Mouse (Mus musculus): Measurements from ENCODE around the gene Pfkm.

Gene Pfkm

DNA sequence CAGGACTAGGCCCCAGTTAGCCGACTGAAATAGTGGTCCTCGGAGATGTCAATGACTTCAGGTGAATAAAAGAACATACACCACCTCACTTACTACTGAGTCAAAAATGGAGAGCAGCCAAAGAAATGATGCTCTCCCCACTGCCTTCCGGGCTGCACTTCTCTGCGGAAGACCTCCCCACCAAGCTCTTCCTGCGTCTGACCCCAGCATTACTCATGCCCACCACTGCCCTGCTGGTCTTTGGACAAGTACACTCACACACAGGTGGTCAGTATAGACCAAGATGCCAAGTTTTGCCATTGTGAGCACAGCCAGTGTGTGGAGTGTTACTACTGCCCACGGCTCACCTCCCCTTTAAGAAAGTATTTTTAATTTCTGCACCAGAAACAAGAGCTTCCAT is 10.0 kb downstream of the Pfkm start:
- no peak for DNase-seq

DNA sequence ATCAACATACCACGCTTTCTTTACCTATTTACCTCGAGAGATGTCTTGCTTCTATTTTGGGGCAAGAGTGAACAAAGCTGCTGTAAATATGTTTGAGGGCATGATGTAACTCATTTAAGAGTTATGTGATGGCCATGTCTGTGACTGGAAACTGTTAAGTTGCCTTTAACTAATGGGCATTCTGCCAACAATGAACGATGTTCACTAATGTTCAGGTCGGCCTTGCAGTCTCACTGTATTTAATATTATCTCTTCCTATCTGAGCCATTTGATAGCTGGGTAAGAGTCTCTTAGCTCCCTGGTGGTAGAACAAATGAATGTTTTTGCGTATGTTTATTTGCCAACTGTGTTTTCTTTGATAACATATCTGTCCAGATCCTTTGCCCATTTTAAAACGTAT is 14.1 kb downstream of the Pfkm start:
- no peak for DNase-seq

DNA sequence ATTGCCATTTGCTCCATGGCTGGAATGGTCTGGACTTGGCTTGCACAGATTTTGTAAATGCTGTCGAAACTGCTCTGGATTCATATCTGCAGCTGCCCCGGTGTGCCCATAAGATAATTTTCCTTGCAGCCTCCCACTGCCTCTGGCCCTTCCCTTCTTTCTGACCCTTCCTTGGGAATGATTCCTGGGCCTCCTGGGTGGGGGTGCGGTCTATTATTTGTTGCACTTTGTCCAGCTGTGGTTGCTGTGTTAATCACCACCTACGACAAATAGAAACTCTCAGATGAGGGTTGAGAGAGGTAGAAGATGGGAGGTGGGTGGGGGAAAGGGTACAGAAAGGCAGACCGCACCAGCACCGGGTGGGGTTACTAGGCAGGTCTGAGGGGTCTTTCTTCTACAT is 14.8 kb downstream of the Pfkm start:
- no peak for DNase-seq

DNA sequence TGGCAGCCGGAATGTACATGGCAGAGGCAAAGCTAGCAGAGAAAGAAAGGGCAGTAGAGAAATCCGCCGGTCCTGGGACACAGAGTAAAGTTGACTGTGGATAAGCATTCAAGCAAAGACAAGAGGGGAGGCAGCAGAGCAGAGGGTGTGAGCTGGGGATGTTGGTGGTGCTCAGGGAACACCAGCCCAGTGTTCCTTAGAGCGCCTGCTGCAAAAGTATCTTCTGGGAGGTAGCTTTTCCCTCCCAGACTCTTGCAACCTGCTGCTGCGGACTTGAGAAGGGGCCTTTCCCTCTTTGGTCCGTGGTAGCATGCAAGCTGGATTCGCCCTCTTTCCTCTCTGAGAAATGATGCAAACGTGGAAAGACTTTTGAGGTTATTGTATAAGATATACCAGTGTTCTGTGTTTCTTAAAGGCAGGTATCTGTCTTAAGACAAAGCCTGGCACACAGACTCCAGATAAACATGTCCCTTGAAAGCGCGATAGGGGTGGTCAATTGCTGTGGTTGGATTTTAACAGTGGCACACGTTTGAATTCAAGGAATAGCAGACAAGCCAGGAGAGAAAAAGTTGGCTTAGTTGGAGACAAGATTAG is 15.4 kb downstream of the Pfkm start:
- DNase-seq = no peak

DNA sequence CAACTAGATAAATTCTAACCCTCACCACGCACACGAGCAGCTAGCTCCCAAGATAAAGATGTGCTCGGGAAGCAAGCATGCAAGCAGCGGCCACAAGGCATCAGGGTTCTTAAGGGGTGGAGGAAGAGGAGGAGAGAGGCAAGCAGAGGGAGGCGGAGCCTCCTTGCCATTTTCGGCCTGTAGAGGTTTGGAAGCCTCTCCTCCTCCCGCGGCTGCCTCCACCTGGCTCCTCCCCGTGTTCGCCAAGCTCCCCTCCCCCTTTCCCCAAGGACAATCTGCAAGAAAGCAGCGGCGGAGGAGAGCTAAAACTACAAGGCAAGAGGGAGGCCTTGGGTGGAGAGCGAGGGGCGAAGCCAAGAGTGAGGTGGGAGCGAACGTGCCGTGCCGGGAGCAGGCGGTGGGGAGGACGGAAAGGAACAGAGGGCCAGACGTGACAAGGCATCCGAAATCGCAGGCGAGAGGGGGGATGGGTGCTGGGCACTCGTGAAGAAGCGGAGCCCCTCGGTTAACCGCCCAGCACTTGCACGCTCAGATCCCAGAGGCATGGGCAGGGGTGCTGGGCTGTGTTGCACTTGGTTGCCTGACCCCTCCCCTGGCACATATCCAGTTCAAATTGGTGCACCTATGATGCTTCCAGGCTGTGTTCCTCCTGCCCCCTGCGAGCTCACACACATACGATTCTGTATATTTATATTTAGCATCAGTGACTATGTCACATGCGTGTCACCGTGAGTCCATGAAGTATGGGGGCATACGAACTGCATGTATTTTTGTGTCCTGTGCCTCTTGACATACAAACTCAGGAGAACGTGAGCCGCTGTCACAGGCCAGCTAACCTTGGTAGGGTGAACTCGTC is 16.1 kb downstream of the Pfkm start:
- DNase-seq = peak; percentile 89 to 91

DNA sequence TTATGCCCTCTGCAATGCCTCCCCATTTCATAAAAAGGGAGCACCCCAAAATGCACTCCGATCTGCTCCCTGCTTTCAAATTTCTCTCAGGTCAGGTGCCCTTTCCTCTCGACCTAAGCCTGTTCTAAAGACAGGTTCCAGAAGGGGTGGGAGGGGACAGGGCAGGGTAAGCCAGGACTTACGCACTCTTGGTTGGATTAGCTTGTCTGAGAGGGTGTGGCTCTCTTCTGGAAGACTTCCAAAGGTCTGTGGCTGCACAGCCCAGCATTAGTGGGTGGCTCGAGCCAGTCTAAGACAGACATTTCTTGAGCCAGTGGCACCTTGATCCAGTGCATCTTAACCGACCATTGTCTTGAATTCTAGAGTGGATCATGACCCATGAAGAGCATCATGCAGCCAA is 19.4 kb downstream of the Pfkm start:
- DNase-seq = peak; percentile 17 to 28

DNA sequence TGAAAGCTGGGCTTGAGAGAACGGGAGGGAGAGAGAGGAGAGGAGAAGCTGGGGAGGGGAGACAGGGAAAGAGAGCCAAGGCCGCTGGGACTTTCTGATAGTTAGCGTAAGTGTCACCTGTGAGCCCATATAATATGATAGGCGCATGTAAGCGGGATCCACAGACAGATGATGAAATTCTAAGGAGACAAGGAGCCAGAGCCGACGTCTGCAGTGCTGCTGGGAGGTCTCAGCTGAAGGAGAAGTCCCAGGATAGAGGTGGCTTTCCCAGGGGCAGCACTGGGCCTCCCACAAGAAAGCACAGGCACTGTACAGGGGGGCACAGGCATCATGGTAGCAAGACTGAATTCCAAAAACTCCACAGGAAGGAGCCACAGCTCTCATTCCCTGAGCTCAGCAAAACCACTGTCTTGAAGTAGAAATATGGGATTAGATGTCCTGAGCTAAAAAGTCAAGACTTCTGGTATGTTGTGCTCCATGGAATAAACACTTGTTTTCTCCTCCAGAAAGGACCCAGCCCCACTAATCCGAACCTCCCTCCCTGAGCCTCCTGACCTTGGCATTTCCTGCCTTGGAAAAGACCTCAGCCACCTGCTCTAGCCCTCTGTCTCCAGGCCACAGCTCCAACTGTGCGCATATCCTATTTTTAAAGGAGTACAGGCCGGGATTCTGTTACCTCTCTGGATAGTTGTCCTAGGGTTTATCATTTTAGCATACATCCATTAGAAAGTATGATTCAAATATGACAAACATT is 21.9 kb downstream of the Pfkm start:
- DNase-seq = no peak

DNA sequence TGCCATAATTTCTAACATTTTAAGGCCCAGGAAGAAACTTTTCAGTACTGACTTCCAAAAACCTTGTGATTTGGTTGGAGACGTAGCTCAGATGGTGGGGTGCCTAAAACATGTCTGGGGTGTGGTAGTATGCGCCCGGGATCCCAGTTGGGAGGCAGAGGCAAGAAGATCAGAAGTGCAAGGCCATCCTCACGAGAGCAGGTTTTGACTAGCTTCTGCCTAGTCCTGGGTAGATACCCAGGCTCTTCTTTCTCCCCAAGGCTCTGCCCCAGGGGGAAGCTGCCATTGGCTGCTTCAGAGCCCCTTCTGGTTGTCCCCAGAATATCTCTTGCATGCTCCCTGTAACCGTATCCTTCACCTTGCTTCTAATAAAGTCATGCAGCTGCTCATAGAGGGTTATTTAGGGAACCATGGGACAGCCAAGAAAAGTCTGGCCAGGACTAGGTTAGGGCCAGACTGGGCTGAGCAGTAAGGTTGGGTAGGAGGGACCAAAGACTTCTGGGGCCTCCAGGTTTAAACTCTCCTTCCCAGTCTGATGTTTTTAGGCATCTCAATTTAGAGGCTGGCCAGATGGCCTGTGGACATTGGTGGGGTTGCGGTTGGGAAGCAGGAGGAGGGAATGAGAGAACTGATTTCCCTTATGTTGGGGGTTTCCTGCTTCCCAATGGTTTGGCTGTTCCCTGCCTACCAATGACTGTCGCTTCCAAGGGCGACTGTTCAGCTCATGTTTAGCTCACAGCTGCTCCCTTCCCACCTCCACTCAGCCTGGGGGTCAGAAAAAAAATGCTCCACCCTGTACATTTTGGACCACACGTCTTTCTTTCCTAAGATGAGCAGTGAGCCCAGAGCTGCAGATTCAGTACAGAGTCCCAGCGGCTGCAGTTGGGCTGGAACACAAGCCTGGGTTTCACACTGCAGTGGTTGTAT is 22.7 kb downstream of the Pfkm start:
- no peak for DNase-seq

DNA sequence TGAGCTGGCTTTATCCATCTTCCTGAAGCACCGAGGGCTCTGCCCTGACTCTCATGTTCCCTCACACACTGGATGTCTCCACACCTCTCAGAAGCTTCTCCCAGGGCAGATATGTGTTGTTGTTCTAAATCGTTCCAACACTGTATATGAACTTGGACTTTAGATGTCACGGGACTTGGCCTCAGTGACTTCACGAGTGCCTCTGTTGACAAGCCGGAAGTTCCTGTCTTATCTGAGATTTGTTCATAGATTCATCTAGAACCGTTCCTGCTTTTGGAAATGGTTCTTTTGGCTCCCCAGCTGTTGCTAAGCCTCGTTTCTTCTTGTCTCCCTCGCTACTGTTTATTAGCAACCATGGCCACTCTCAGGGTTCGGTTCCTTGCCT is 23.4 kb downstream of the Pfkm start:
- no peak for DNase-seq

DNA sequence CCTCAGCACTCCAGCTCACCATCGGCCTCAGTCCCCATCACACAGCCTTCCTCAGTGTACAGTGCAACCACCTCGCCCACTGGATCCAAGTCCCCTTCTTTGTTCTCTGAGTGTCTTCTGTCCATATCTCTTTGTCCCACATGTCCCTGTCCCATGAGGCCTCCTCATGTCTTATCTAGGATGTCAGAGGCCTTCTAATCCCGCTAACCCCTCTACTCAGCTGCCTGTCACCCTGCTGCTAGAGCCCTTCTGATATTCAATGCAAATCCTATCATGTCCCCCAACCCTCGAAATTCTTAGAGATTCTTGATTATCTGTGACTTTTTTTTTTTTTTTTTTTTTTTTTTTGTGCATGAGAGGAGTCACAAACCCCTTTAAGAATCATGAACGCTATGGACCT is 23.9 kb downstream of the Pfkm start:
- no peak for DNase-seq

DNA sequence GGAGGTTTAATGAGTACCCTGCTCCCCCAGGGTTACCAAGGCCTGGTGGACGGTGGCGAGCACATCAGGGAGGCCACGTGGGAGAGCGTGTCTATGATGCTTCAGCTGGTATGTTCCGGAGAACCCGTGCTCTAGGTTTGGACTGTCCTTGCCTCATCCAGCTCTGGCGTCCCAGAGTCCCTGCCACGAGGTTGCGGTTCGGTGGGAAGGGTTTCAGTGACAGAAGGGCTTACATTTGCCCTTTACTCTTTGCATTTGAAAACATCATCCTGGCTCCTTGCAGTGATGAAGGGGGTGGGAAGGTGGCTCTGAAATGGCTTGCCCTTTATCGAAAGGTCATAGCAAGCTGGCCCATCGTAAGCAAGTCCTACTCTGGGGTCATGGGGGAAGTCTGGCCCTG is 27.0 kb downstream of the Pfkm start:
- DNase-seq = no peak

DNA sequence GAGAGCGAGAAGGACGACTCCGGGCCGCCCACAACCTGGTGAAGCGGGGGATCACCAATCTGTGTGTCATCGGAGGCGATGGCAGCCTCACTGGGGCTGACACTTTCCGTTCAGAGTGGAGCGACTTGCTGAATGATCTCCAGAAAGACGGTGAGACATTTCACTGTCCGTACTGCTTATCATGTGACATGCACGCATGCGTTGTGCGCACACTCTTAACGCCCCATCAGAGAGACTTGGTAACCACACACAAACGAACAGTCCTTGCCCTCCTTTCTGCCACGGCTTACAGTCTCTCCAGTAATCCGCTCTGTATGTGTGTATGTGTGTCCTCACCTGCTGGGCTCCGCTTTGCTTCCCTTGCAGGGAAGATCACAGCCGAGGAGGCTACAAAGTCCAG is 28.4 kb downstream of the Pfkm start:
- DNase-seq = no peak

DNA sequence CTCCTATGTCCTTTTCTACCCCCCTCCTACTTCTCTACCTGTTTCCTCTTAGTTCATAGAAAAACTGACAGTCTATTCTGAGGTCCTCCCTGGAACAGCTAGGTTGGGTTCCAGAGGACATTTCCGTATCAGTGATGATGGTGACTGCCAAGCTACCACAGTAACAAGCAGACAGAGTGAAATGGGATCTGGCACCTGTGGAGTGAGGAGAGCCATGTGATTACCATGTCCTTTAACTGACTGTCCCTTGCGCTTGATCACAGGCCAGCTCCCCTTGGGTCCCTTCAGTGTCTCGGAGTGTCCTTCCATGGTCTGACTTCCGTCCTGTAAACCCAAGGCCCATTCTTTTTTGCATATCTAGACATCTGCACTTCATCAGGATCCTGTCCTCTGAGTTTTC is 38.6 kb downstream of the Pfkm start:
- DNase-seq = no peak

DNA sequence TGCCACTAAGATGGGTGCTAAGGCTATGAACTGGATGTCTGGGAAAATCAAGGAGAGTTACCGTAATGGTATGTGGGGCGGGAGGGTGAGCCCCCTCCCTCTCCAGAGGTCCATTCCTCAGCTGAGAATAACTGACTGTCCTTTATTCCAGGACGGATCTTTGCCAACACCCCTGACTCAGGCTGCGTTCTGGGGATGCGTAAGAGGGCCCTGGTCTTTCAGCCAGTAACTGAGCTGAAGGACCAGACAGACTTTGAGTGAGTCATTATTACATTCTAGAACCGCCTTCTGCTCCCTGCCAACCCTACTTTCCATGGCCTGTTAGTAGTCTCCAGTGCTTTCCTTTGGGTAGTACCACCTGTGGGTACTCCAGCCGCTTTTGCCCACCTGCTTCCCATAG is 39.1 kb downstream of the Pfkm start:
- no peak for DNase-seq

DNA sequence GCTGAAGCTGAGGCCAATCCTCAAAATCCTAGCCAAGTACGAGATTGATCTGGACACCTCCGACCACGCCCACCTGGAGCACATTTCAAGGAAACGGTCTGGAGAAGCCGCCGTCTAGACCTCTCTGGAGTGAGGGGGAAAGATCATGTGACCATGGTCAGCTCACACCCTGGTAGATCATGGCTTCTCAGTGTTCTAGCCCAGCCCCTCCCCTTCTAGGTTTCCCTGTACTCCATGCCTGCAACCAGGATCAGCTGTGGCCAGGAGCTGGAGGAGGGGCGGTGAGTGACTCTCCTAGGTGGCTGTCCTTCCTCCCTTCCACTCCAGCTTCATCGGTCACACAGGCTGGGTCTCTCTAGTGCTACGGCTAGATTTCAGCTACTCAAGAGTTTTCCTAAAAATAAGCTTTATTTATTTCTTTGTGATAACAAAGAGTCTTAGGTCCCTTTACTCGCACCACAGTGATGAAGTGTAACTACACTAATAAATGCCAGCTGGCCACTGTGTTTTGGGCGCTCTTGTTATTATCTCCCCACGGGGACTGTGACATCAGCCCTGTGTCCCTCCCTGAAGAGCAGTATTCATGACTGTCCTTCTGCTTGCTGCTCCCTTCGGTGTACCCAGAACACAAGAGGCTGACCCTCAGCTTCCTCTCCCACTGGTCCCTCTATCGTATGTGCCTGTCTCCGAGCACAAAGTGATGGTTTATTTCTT is 39.7 kb downstream of the Pfkm start:
- no peak for DNase-seq

DNA sequence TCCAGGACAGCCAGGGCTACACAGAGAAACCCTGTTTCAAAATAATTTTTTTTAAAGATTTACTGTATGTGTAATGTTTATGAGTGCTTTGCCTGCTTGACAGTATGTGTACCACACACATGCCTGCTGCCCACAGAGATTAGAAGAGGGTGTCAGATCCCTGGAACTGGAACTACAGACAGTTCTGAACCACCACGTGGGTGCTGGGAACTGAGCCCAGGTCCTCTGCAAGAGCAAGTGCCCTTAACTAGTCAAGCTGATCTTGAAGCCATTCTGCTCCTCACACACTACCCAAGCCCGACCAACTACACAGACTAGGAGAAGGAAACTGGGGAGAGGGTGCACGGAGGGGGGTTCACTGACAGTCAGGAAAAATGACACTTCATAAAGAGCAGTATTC is 41.1 kb downstream of the Pfkm start:
- DNase-seq = no peak

DNA sequence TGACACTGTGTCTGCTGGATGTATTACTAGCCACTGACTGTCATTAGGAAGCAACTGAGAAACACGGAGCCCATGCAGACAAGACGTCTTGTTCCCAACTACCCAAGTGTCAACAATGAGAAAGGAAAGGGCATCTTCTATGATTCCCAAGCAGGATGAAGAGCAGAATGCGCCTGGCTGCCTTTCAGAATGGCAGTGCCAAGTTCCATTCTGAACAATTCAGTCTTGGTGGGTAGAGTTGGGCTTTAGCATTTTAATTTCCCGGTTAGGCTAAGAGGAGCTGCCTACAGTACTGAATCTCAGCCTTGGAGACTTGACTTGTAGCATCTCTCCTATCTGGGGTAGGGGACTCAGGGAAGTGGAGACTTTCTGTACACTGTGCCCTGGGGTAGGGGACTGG is 41.6 kb downstream of the Pfkm start:
- DNase-seq = no peak

DNA sequence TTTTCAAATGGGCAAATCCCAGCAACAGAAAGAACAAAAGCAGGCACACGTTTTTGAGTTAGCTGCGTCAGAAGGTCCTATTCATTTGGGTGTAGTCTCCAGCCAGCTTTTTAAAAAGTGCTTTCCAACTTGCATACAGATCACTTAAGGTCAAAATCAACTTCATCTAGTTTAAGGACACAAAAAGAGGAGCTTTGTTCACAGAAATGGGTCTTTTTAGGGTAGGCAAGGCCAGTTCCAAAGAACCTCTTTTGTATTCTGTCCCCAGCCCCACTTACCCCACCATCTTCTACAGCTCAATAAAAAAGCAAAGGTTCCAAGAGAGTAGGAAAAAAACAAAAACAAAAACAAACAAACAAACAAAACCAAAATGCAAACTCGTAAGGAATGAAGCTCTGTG is 42.3 kb downstream of the Pfkm start:
- DNase-seq = no peak

DNA sequence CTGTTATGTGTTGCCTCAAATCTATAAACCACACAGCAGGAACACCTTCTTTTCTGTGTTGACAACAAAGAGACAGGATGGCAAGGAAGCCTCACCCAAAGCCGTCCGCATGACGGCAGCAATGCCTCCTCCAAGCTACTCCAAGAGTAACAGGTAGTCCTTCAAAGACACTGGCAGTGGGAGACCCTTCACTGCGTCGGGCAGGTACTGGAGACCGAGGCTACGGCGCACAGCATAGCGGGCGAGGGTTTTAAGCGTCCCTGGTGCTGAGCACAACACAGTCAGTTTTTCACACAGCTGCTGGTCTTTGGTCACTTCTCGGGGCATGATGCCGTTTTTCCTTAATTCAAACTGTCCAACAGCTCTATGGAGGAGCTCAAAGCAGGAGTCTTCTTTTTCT is 43.3 kb downstream of the Pfkm start:
- DNase-seq = no peak

DNA sequence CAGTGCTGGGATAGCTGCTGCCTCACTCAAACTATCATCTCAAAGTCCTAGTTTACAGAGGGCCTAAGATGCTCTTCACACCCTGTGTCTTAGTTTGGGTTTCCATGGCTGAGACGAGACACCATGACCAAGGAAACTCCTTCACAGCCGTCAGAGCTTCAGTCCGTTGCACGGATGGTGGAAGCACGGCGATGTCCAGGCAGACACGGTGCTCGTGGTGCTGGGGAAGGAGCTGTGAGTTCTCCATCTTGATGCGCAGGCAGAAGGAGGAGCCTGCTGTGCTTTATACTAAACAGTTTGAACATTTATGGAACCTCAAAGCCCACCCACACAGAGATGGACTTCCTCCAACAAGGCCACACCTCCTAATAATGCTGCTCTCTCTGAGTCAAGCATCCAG is 44.5 kb downstream of the Pfkm start:
- DNase-seq = no peak

DNA sequence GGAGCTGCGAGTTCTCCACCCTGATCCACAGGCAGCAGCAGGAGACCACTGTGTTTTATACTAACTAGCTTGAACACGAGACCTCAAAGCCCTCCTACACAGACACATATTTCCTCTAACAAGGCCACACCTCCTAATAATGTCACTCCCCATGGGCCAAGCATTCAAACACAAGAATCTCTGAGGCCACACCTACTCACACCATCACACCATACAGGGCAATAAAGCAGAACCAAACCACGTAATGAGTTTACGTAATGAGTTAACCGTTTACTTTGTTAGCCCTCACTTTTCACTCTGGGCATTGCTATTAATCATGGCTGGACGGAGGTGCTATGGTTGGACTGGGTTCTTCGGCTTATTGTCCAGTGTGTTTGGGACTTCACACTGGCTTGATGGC is 47.4 kb downstream of the Pfkm start:
- no peak for DNase-seq

DNA sequence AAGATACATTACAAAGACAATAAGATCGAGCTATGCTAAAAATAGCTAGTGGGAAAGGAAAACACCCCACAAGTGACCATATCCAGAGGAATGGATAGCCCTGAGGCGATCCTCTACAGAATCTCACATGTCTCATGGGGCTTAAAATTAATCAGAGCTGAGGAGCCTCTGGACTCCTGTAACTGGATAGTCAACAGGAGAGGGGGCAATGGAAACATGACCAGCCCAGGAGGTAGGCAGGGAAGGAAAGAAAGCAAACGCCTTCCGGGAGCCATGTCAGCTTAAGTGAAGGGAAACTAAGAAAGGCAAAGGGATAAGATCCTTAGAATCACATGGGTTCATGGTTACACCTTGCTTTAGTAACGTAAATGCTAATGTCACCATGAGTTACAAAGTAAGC is 48.4 kb downstream of the Pfkm start:
- DNase-seq = no peak

All from kidney, adult 8-10 months (tissue).